Mouse (Mus musculus): ENCODE results near the gene Frmpd1. TPM values are rescaled to one million over a fixed set of nuclear protein-coding genes. Genes with fewer than 3 reads are reported as not detected.

Gene Frmpd1
- polyA plus RNA-seq, 1 experiment from 2014 or later = 3.5 TPM

GRCm38 (mm10) chr4:45238260-45238659 lies 53.6 kb downstream of the Frmpd1 start:
- Histone ChIP-seq H3K27me3 (replicated peaks) (no peaks in the 10 kb centered on the region), H3K4me1 (replicated peaks) (peaks cover 7% of the 10 kb centered on the region), H3K36me3 (no peaks in the 10 kb centered on the region), H3K4me2 (no peak overlapping the region), H3K4me3 (no peak overlapping the region), H3K27ac (ENCODE audit: poor library complexity, severe bottlenecking) (no peak overlapping the region), H3K9ac (no peak overlapping the region), H3K9me3 (replicated peaks) (no peaks in the 10 kb centered on the region)
- 86% methylated on average over 5 of the region's 5 CpGs for WGBS
- no peak for ATAC-seq (ENCODE audit: insufficient number of reproducible peaks, low FRiP score)

DNA sequence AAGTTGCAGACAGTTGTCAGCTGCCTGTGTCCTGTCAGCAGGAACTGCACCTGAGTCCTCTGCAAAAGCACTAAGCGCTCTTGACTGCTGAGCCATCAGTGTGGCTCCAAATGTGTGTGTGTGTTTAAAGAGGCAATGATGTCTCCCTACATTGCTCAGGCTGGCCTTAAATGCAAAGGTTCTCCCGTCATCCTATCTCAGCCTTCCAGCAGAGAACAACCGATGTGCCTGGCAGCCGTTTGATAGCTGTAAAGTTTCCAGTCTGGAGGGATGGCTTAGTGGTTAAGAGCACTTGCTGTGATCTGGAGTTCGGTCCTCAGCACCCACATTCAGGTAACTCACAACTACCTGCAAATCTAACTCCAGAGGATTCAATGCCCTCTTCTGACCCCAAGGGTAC lies 56.7 kb downstream of the Frmpd1 start:
- Histone ChIP-seq H3K9me3 (replicated peaks) (no peaks in the 10 kb centered on the region), H3K4me3 (no peak overlapping the region), H3K4me2 (no peak overlapping the region), H3K27me3 (replicated peaks) (no peaks in the 10 kb centered on the region), H3K27ac (ENCODE audit: poor library complexity, severe bottlenecking) (no peak overlapping the region), H3K9ac (no peak overlapping the region), H3K36me3 (peaks cover 4% of the 10 kb centered on the region; the same call in 1 of the 2 replicates), H3K4me1 (replicated peaks) (peaks cover 14% of the 10 kb centered on the region)
- no peak for ATAC-seq (ENCODE audit: insufficient number of reproducible peaks, low FRiP score)
- 57% methylated on average over 5 of the region's 5 CpGs for WGBS

- Histone ChIP-seq H3K36me3 (peaks cover 4% of the 10 kb centered on the region; the same call in 1 of the 2 replicates), H3K27me3 (replicated peaks) (no peaks in the 10 kb centered on the region), H3K4me3 (no peak overlapping the region), H3K4me1 (replicated peaks) (peaks cover 14% of the 10 kb centered on the region), H3K27ac (ENCODE audit: poor library complexity, severe bottlenecking) (no peak overlapping the region), H3K9me3 (replicated peaks) (no peaks in the 10 kb centered on the region), H3K9ac (no peak overlapping the region), H3K4me2 (no peak overlapping the region)
- no peak for ATAC-seq (ENCODE audit: insufficient number of reproducible peaks, low FRiP score)
- WGBS = 77% methylated on average over 7 of the region's 7 CpGs
Observed at GRCm38 (mm10) chr4:45242163-45242562, 57.5 kb downstream of the Frmpd1 start.

DNA sequence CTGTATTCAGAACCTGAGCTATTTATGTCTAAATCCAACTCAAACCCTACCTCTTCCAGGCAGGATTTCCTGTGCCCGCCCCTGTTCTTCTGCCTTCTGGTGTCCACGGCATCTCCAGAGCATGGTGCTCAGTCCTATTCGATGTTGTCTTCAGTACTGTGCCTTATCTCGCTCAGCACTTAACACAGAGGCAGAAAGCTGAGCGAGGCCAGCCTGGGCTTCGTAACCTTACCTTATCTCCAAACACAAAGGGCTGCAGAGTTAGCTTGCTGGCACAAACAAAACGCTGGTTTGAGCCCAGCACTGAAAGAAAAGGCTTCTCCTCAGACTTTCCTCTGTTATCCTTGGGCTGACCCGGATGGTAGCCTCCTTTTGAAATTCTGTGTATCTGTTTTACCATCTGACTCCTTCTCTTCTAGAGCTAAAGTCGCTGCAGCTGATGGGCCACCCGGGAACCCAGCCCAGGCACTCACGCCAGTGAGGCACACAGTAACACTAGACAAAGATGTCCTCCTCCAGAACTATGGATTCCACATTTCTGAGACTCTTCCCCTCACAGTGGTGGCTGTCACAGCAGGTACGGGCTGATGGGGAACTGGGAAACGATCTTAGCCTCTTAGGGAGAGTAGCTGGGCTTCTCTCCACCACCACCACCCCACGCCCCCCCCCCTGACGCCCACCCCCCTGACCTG lies 58.7 kb downstream of the Frmpd1 start:
- no peaks in the 10 kb centered on the region for H3K27me3 ChIP-seq (replicated peaks)
- peaks cover 4% of the 10 kb centered on the region; the same call in 1 of the 2 replicates for H3K36me3 ChIP-seq
- no peak overlapping the region for H3K4me3 ChIP-seq
- H3K27ac ChIP-seq (ENCODE audit: poor library complexity, severe bottlenecking) = peak overlapping the region; percentile 30; the same call in 1 of the 2 replicates
- H3K9me3 ChIP-seq (replicated peaks) = no peaks in the 10 kb centered on the region
- peak overlapping the region; percentile 15 for H3K4me2 ChIP-seq
- peak; percentile 91 for ATAC-seq (ENCODE audit: insufficient number of reproducible peaks, low FRiP score)
- H3K9ac ChIP-seq = no peak overlapping the region
- 17% methylated on average over 15 of the region's 15 CpGs for WGBS
- H3K4me1 ChIP-seq (replicated peaks) = peaks cover 14% of the 10 kb centered on the region

- peaks cover 21% of the 10 kb centered on the region for H3K4me1 ChIP-seq (replicated peaks)
- no peak overlapping the region for H3K9ac ChIP-seq
Observed at GRCm38 (mm10) chr4:45251265-45251664, 66.6 kb downstream of the Frmpd1 start.

DNA sequence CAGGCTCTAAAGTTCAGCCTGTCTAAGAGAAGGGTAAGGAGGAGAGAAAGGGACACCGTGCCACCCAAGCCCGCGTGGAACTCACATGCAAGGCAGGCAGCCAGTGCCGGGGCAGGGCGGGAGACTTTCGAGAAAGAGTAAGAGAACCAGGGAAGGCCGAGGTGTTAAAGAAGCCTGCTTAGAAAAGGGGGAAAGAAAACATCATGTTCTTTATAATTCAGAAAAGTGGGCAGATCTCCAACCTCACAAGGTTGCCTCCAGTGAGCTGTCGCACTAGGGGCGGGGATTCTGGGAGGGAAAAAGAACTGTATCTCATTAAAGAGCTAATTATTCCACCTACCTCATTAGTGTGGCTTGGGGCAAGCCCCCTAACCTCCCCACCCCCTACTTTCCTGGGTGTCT lies 68.2 kb downstream of the Frmpd1 start:
- H3K27ac ChIP-seq (ENCODE audit: poor library complexity, severe bottlenecking) = no peak overlapping the region
- 71% methylated on average over 9 of the region's 9 CpGs for WGBS
- H3K9ac ChIP-seq = no peak overlapping the region
- H3K27me3 ChIP-seq (replicated peaks) = no peaks in the 10 kb centered on the region
- ATAC-seq (ENCODE audit: insufficient number of reproducible peaks, low FRiP score) = no peak
- no peaks in the 10 kb centered on the region for H3K36me3 ChIP-seq
- no peak overlapping the region for H3K4me2 ChIP-seq
- no peak overlapping the region for H3K4me3 ChIP-seq
- peaks cover 21% of the 10 kb centered on the region for H3K4me1 ChIP-seq (replicated peaks)
- H3K9me3 ChIP-seq (replicated peaks) = no peaks in the 10 kb centered on the region

More at GRCm38 (mm10) chr4:45251265-45251664, 66.6 kb downstream of the Frmpd1 start:
- Histone ChIP-seq H3K27me3 (replicated peaks) (no peaks in the 10 kb centered on the region), H3K27ac (ENCODE audit: poor library complexity, severe bottlenecking) (no peak overlapping the region), H3K4me2 (no peak overlapping the region), H3K4me3 (no peak overlapping the region), H3K36me3 (no peaks in the 10 kb centered on the region), H3K9me3 (replicated peaks) (no peaks in the 10 kb centered on the region)
- WGBS = 89% methylated on average over 8 of the region's 8 CpGs
- no peak for ATAC-seq (ENCODE audit: insufficient number of reproducible peaks, low FRiP score)

- peak; percentile 71 for ATAC-seq (ENCODE audit: insufficient number of reproducible peaks, low FRiP score)
- H3K4me2 ChIP-seq = peak overlapping the region; percentile 32
- no peak overlapping the region for H3K4me3 ChIP-seq
- peak overlapping the region; percentile 61 for H3K27ac ChIP-seq (ENCODE audit: poor library complexity, severe bottlenecking)
- H3K4me1 ChIP-seq (replicated peaks) = peaks cover 31% of the 10 kb centered on the region
- WGBS = 37% methylated on average over 11 of the region's 11 CpGs
- no peaks in the 10 kb centered on the region for H3K27me3 ChIP-seq (replicated peaks)
- H3K36me3 ChIP-seq = no peaks in the 10 kb centered on the region
- no peak overlapping the region for H3K9ac ChIP-seq
- H3K9me3 ChIP-seq (replicated peaks) = no peaks in the 10 kb centered on the region
Observed at GRCm38 (mm10) chr4:45253839-45254601, 69.3 kb downstream of the Frmpd1 start.

GRCm38 (mm10) chr4:45259232-45259832 lies 74.7 kb downstream of the Frmpd1 start:
- no peak for ATAC-seq (ENCODE audit: insufficient number of reproducible peaks, low FRiP score)
- H3K9me3 ChIP-seq (replicated peaks) = no peaks in the 10 kb centered on the region
- peaks cover 36% of the 10 kb centered on the region for H3K4me1 ChIP-seq (replicated peaks)
- H3K9ac ChIP-seq = no peak overlapping the region
- H3K36me3 ChIP-seq = no peaks in the 10 kb centered on the region
- no peaks in the 10 kb centered on the region for H3K27me3 ChIP-seq (replicated peaks)
- H3K27ac ChIP-seq (ENCODE audit: poor library complexity, severe bottlenecking) = no peak overlapping the region
- H3K4me3 ChIP-seq = no peak overlapping the region
- H3K4me2 ChIP-seq = no peak overlapping the region
- WGBS = 45% methylated on average over 4 of the region's 4 CpGs

DNA sequence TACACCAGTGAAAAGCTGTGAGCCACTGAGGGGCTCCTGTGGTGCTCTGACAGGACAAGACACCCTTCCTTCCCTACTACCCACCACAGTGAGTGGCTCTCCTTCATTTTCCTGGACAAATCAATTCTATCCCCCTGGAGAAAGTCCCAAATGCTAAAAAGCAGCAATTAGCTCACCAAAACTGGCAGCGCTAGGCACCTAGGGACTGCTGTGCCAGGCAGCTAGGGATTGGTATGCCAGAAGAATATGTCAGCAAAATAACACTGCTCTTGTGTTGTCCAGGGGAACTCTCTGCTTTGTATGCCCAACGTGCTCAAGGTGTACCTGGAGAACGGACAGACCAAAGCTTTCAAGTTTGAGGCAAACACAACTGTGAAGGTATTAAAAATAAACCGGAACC lies 76.9 kb downstream of the Frmpd1 start:
- peaks cover 31% of the 10 kb centered on the region for H3K4me1 ChIP-seq (replicated peaks)
- ATAC-seq (ENCODE audit: insufficient number of reproducible peaks, low FRiP score) = no peak
- H3K9ac ChIP-seq = no peak overlapping the region
- no peaks in the 10 kb centered on the region for H3K27me3 ChIP-seq (replicated peaks)
- no peak overlapping the region for H3K27ac ChIP-seq (ENCODE audit: poor library complexity, severe bottlenecking)
- WGBS = 86% methylated on average over 4 of the region's 4 CpGs
- no peaks in the 10 kb centered on the region for H3K9me3 ChIP-seq (replicated peaks)
- H3K4me2 ChIP-seq = no peak overlapping the region
- no peak overlapping the region for H3K4me3 ChIP-seq
- no peaks in the 10 kb centered on the region for H3K36me3 ChIP-seq

- 36% methylated on average over 3 of the region's 3 CpGs for WGBS
- ATAC-seq (ENCODE audit: insufficient number of reproducible peaks, low FRiP score) = no peak
- H3K4me1 ChIP-seq (replicated peaks) = peaks cover 31% of the 10 kb centered on the region
Observed at GRCm38 (mm10) chr4:45267883-45268282, 83.2 kb downstream of the Frmpd1 start.

DNA sequence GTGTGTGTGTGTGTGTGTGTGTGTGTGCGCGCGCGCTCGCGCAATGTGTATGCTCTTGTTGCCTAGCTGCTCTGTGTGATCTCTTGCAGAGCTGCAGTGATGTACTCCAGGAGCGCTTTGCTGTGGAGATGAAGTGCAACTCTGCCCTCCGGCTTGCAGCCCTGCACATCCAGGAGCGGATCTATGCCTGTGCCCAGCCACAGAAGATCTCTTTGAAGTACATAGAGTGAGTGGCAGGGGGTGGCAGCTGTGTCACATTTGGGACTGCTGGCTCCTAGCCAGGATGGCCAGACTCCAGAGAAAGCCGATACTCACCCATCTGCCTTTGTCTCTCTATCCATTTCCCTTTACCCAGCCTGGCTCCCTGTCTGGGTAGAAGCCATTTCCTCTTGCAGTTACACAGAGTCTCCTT lies 86.4 kb downstream of the Frmpd1 start:
- ATAC-seq (ENCODE audit: insufficient number of reproducible peaks, low FRiP score) = peak; percentile 71
- Histone ChIP-seq H3K4me2 (0 out of 2 replicates have a peak overlapping the region, but pooled peaks have one; percentile 8), H3K4me1 (replicated peaks) (peaks cover 25% of the 10 kb centered on the region), H3K36me3 (peaks cover 3% of the 10 kb centered on the region; the same call in 1 of the 2 replicates), H3K27me3 (replicated peaks) (no peaks in the 10 kb centered on the region), H3K27ac (ENCODE audit: poor library complexity, severe bottlenecking) (no peak overlapping the region), H3K9ac (no peak overlapping the region), H3K9me3 (replicated peaks) (no peaks in the 10 kb centered on the region), H3K4me3 (no peak overlapping the region)
- 67% methylated on average over 9 of the region's 10 CpGs for WGBS

More at GRCm38 (mm10) chr4:45267883-45268282, 83.2 kb downstream of the Frmpd1 start:
- Histone ChIP-seq H3K4me3 (no peak overlapping the region), H3K27me3 (replicated peaks) (no peaks in the 10 kb centered on the region), H3K27ac (ENCODE audit: poor library complexity, severe bottlenecking) (no peak overlapping the region), H3K9ac (no peak overlapping the region), H3K4me2 (no peak overlapping the region), H3K9me3 (replicated peaks) (no peaks in the 10 kb centered on the region), H3K36me3 (peaks cover 3% of the 10 kb centered on the region; the same call in 1 of the 2 replicates)

All from heart, embryonic 12.5 days (tissue).